Mouse (Mus musculus) CH12.LX (cell line): ENCODE measurements at regions not wholly inside any gene's neighbourhood (a gene's known extent, or its start where the extent isn't known, plus 50 kb on each side); places are given as distances from the start of the nearest gene placed in this dataset.

Experiments used
- BHLHE40 ChIP-seq: IDR thresholded peaks from 2 replicates; pipeline ENCODE4 v1.6.1; 2011; ENCODE audit warnings: mild to moderate bottlenecking, low read depth, low read length, improper control_type of control experiment
- CHD1 ChIP-seq: IDR thresholded peaks from 2 replicates; pipeline ENCODE4 v1.6.1; 2012; ENCODE audit warnings: low read depth, low read length, improper control_type of control experiment, inconsistent platforms
- CTCF ChIP-seq, 2 experiments: IDR thresholded peaks in 1 of 2; conservative IDR thresholded peaks in 1 of 2; 2 replicates each; pipeline ENCODE4 v1.5.1; 2011 to 2012; ENCODE audit warnings: low read depth in 2 of 2, low read length in 2 of 2, improper control_type of control experiment in 1 of 2, inconsistent platforms in 1 of 2, mild to moderate bottlenecking in 1 of 2, moderate library complexity in 1 of 2
- ELF1 ChIP-seq: IDR thresholded peaks from 2 replicates; pipeline ENCODE4 v1.6.1; 2014; ENCODE audit warnings: low read depth, mild to moderate bottlenecking, inconsistent platforms, low read length, improper control_type of control experiment
- EP300 ChIP-seq: IDR thresholded peaks from 2 replicates; pipeline ENCODE4 v1.6.1; 2011; ENCODE audit warnings: low read length, improper control_type of control experiment
- GABPA ChIP-seq: IDR thresholded peaks from 2 replicates; pipeline ENCODE4 v1.6.1; 2012; ENCODE audit warnings: low read depth, low read length, improper control_type of control experiment, inconsistent platforms; ENCODE audit not compliant: insufficient replicate concordance
- MAX ChIP-seq: IDR thresholded peaks from 2 replicates; pipeline ENCODE4 v1.6.1; 2011; ENCODE audit warnings: low read length, improper control_type of control experiment
- POLR2A ChIP-seq: IDR thresholded peaks from 2 replicates; pipeline ENCODE4 v1.6.1; 2011; ENCODE audit warnings: low read depth, mild to moderate bottlenecking, improper control_type of control experiment, low read length
- RAD21 ChIP-seq: IDR thresholded peaks from 2 replicates; pipeline ENCODE4 v1.6.1; 2011; ENCODE audit warnings: low read depth, mild to moderate bottlenecking, low read length, improper control_type of control experiment, moderate library complexity
- RCOR1 ChIP-seq: conservative IDR thresholded peaks from 2 replicates; pipeline ENCODE4 v1.6.1; 2012; ENCODE audit warnings: low read depth, mild to moderate bottlenecking, inconsistent platforms, low read length, improper control_type of control experiment
- TCF12 ChIP-seq: IDR thresholded peaks from 2 replicates; pipeline ENCODE4 v1.6.1; 2014; ENCODE audit warnings: low read depth, mild to moderate bottlenecking, inconsistent platforms, low read length, improper control_type of control experiment
- USF1 ChIP-seq: IDR thresholded peaks from 2 replicates; pipeline ENCODE4 v1.6.1; 2014; ENCODE audit warnings: low read depth, mild to moderate bottlenecking, inconsistent platforms, low read length, improper control_type of control experiment

DNA sequence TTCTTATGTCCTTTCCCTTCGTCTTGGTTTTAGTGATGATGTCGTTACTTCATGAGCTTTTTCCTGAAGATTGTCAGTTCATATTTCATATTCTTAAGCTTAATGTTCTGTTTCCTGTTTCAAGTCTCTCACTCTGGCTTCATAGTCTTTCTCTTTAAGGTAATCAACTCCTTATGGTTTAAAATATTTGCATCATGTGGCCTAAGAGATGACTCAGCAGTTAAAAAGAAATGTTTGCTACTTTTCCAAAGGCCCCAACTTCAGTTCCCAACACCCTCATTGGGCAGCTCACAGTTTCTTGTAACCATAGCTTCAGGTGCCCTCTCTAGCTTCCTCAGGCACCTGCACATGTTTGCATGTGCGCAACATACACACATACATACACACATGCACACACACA is 303.4 kb upstream of the Mctp2 start:
- TF ChIP-seq POLR2A (no peak), BHLHE40 (no peak), GABPA (no peak), RCOR1 (no peak), CTCF (conservative IDR thresholded peaks at IDR 0.05 in 1 of 2, IDR thresholded peaks at IDR 0.05 in 1 of 2; ENCODE audit: low read depth in 2 of 2, low read length in 2 of 2) (no peak), TCF12 (no peak), MAX (no peak), USF1 (no peak), CHD1 (no peak), EP300 (no peak), RAD21 (no peak), ELF1 (no peak)
